Mouse (Mus musculus): ENCODE measurements at regions not wholly inside any gene's neighbourhood (a gene's known extent, or its start where the extent isn't known, plus 50 kb on each side); places are given as distances from the start of the nearest gene placed in this dataset.

DNA sequence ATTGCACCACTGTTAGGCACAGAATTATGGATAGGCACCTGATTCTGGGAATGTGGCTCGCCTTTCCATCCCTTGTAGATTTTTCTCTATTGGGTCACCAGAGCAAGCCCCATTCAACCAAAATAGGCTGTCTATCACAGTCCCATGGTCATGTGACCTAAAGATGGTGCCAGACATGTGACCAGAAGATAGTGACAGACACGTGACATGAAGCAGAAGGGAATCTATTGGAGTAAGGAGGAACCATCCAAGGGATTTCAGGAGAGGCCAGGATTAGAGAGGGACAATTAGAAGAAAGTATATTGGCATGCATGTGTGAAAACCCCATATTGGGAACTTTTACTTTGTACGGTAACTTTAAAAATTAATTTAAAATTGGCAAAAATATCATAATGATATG lies 159.8 kb downstream of the Gm9376 start:
- no peaks in the 10 kb centered on the region for H3K36me3 ChIP-seq (ENCODE audit: insufficient read depth, low read length)
- 88% methylated on average over 3 of the region's 3 CpGs for WGBS
- no peak overlapping the region for H3K27ac ChIP-seq (ENCODE audit: low read depth, low read length)
- no peaks in the 10 kb centered on the region for H3K27me3 ChIP-seq (ENCODE audit: insufficient read depth, low read length)
- H3K9ac ChIP-seq (replicated peaks; ENCODE audit: low read length, poor library complexity, severe bottlenecking): no peak overlapping the region
- no peaks in the 10 kb centered on the region for H3K9me3 ChIP-seq (ENCODE audit: low read length)
- no peak for ATAC-seq (ENCODE audit: low FRiP score)
- H3K4me2 ChIP-seq (ENCODE audit: low read depth, low read length, poor library complexity, severe bottlenecking): no peak overlapping the region
- DNase-seq (ENCODE audit: low spot score): no peak
- no peak for TF ChIP-seq CTCF (IDR thresholded peaks at IDR 0.05)
- H3K4me3 ChIP-seq (ENCODE audit: low read depth, low read length): no peak overlapping the region
- H3K4me1 ChIP-seq (ENCODE audit: insufficient read depth, low read length): peaks cover 3% of the 10 kb centered on the region; the same call in 1 of the 2 replicates

DNA sequence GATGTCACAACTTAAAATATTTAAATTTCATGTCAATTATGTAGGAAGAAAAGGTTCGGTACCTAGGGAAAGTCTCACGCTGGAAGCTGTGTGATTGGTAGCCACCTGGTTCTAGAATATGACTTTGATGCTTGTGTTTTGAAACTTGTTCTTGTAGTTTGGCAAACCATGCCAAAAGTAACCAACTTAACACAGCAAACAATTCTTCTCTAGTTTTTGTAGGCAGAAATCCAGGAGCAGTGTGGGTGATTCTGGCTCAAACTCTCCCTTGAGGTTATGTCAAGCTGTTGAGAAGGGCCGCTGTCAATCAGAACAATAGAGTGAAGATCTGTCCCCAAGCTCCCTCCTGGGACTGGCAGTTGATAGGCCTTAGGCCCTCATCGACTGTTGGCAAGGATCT lies 163.5 kb downstream of the Gm9376 start:
- H3K27me3 ChIP-seq (ENCODE audit: insufficient read depth, low read length): peaks cover 19% of the 10 kb centered on the region; the same call in 1 of the 2 replicates
- H3K4me1 ChIP-seq (ENCODE audit: insufficient read depth, low read length): no peaks in the 10 kb centered on the region
- no peaks in the 10 kb centered on the region for H3K36me3 ChIP-seq (ENCODE audit: insufficient read depth, low read length)
- no peak overlapping the region for H3K4me3 ChIP-seq (ENCODE audit: low read depth, low read length)
- DNase-seq (ENCODE audit: low spot score) (no peak), ATAC-seq (ENCODE audit: low FRiP score) (no peak)
- 75% methylated on average over 4 of the region's 4 CpGs for WGBS
- no peaks in the 10 kb centered on the region for H3K9me3 ChIP-seq (ENCODE audit: low read length)
- H3K9ac ChIP-seq (replicated peaks; ENCODE audit: low read length, poor library complexity, severe bottlenecking): no peak overlapping the region
- H3K4me2 ChIP-seq (ENCODE audit: low read depth, low read length, poor library complexity, severe bottlenecking): no peak overlapping the region
- H3K27ac ChIP-seq (ENCODE audit: low read depth, low read length): no peak overlapping the region
- TF ChIP-seq CTCF (IDR thresholded peaks at IDR 0.05): no peak

DNA sequence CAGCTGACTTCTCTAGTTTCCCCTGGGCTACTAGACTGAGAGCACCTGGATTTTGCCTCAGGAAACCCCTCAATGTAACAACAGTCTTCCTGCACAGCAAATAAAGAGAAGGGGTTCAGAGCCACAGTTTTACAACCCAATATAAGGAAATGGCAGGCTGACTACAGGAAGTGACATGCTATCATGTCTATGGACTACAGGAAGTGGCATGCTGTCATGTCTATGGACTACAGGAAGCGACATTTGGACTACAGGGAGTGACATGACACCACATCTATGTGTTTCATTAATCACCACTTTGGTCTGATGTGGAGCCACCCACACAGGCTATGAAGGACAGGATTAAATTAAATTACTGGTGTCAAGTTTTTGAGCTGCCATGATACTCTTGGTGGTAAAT lies 164.0 kb downstream of the Gm9376 start:
- ATAC-seq (ENCODE audit: low FRiP score): no peak
- H3K4me1 ChIP-seq (ENCODE audit: insufficient read depth, low read length): no peaks in the 10 kb centered on the region
- DNase-seq (ENCODE audit: low spot score): no peak
- no peak overlapping the region for H3K27ac ChIP-seq (ENCODE audit: low read depth, low read length)
- H3K9ac ChIP-seq (replicated peaks; ENCODE audit: low read length, poor library complexity, severe bottlenecking): no peak overlapping the region
- WGBS: 93% methylated on average over 1 of the region's 1 CpGs
- no peak for TF ChIP-seq CTCF (IDR thresholded peaks at IDR 0.05)
- H3K36me3 ChIP-seq (ENCODE audit: insufficient read depth, low read length): no peaks in the 10 kb centered on the region
- no peaks in the 10 kb centered on the region for H3K9me3 ChIP-seq (ENCODE audit: low read length)
- peaks cover 19% of the 10 kb centered on the region; the same call in 1 of the 2 replicates for H3K27me3 ChIP-seq (ENCODE audit: insufficient read depth, low read length)
- no peak overlapping the region for H3K4me2 ChIP-seq (ENCODE audit: low read depth, low read length, poor library complexity, severe bottlenecking)
- H3K4me3 ChIP-seq (ENCODE audit: low read depth, low read length): no peak overlapping the region

DNA sequence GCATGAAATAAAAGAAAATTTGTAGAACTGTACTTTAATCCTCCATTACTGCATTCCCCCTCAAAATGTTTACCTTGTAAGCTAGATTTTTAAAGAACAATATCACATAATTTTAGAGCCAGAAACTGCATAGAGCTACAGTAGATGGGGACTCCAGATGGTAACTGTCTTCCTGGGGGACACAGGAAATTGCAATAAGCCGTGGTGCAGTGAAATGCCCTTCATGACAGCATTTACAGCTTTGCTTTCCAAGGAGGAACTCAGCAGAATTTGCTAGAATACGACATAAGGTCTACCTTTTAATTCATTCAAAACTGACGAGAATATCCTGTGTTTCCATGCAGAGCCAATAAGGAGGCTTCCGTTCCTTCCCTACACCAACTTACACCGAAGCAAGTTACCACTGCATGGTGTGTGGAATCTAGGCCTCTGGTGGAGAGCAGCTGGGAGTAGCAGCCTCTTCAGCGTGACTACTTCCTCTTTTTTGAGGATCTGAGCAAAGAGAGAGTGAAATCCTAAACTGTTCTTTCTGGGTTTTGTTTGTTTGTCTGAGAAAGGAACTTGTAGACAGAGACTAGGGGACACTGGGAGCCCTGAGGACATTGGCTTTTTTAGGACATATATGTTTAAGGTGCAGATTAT lies 164.6 kb downstream of the Gm9376 start:
- no peaks in the 10 kb centered on the region for H3K4me1 ChIP-seq (ENCODE audit: insufficient read depth, low read length)
- H3K27ac ChIP-seq (ENCODE audit: low read depth, low read length): no peak overlapping the region
- no peak overlapping the region for H3K9ac ChIP-seq (replicated peaks; ENCODE audit: low read length, poor library complexity, severe bottlenecking)
- no peaks in the 10 kb centered on the region for H3K36me3 ChIP-seq (ENCODE audit: insufficient read depth, low read length)
- H3K9me3 ChIP-seq (ENCODE audit: low read length): no peaks in the 10 kb centered on the region
- H3K4me3 ChIP-seq (ENCODE audit: low read depth, low read length): no peak overlapping the region
- no peak for ATAC-seq (ENCODE audit: low FRiP score)
- 87% methylated on average over 6 of the region's 6 CpGs for WGBS
- H3K4me2 ChIP-seq (ENCODE audit: low read depth, low read length, poor library complexity, severe bottlenecking): no peak overlapping the region
- peaks cover 19% of the 10 kb centered on the region; the same call in 1 of the 2 replicates for H3K27me3 ChIP-seq (ENCODE audit: insufficient read depth, low read length)
- no peak for TF ChIP-seq CTCF (IDR thresholded peaks at IDR 0.05)
- no peak for DNase-seq (ENCODE audit: low spot score)
